Mouse (Mus musculus): ENCODE measurements around the gene Nop58.
"Not testable (repeated sequence)": the region's sequence is repeated elsewhere in the genome, so short reads cannot be mapped to it uniquely, and the experiment has no call there.

Nop58 gene

GRCm38 (mm10) chr1:59725661-59726060 lies 40.9 kb downstream of the Nop58 start:
- no peak for DNase-seq

GRCm38 (mm10) chr1:59730106-59730505 lies 45.3 kb downstream of the Nop58 start:
- peak; percentile 11 for DNase-seq

- DNase-seq: no peak
Observed at GRCm38 (mm10) chr1:59730737-59731136, 46.0 kb downstream of the Nop58 start.

GRCm38 (mm10) chr1:59734076-59734475 lies 49.3 kb downstream of the Nop58 start:
- no peak for DNase-seq

GRCm38 (mm10) chr1:59738768-59739414 lies 54.1 kb downstream of the Nop58 start:
- no peak for DNase-seq

GRCm38 (mm10) chr1:59739577-59740354 lies 55.0 kb downstream of the Nop58 start:
- DNase-seq: no peak

GRCm38 (mm10) chr1:59749047-59749446 lies 64.3 kb downstream of the Nop58 start:
- no peak for DNase-seq

GRCm38 (mm10) chr1:59749724-59750123 lies 65.0 kb downstream of the Nop58 start:
- DNase-seq: not testable (repeated sequence)

GRCm38 (mm10) chr1:59755298-59755697 lies 70.5 kb downstream of the Nop58 start:
- no peak for DNase-seq

- no peak for DNase-seq
Observed at GRCm38 (mm10) chr1:59758325-59758724, 73.6 kb downstream of the Nop58 start.

GRCm38 (mm10) chr1:59762208-59762607 lies 77.4 kb downstream of the Nop58 start:
- DNase-seq: peak; percentile 22

- DNase-seq: no peak
Observed at GRCm38 (mm10) chr1:59762651-59763163, 77.9 kb downstream of the Nop58 start.

- DNase-seq: peak; percentile 87
Observed at GRCm38 (mm10) chr1:59763164-59763768, 78.5 kb downstream of the Nop58 start, which contains the start of gene Bmpr2. Bmpr2 (plus strand) TSS chr1:59763400.

GRCm38 (mm10) chr1:59763781-59764251 lies 79.0 kb downstream of the Nop58 start:
- DNase-seq: peak; percentile 48

- peak; percentile 52 for DNase-seq
Observed at GRCm38 (mm10) chr1:59764407-59764971, 79.7 kb downstream of the Nop58 start.

- peak; percentile 19 for DNase-seq
Observed at GRCm38 (mm10) chr1:59765279-59765678, 80.5 kb downstream of the Nop58 start.

GRCm38 (mm10) chr1:59766626-59767025 lies 81.9 kb downstream of the Nop58 start:
- DNase-seq: no peak

Measured in kidney, adult 9 months (tissue).